Mouse (Mus musculus): ENCODE measurements around the gene Dmrtc2. TPM values are rescaled to one million over a fixed set of nuclear protein-coding genes. Genes with fewer than 3 reads are reported as not detected.
"Not testable (repeated sequence)": the region's sequence is repeated elsewhere in the genome, so short reads cannot be mapped to it uniquely, and the experiment has no call there.

The Dmrtc2 gene
- polyA plus RNA-seq, 1 experiment from 2014 or later: not detected

DNA sequence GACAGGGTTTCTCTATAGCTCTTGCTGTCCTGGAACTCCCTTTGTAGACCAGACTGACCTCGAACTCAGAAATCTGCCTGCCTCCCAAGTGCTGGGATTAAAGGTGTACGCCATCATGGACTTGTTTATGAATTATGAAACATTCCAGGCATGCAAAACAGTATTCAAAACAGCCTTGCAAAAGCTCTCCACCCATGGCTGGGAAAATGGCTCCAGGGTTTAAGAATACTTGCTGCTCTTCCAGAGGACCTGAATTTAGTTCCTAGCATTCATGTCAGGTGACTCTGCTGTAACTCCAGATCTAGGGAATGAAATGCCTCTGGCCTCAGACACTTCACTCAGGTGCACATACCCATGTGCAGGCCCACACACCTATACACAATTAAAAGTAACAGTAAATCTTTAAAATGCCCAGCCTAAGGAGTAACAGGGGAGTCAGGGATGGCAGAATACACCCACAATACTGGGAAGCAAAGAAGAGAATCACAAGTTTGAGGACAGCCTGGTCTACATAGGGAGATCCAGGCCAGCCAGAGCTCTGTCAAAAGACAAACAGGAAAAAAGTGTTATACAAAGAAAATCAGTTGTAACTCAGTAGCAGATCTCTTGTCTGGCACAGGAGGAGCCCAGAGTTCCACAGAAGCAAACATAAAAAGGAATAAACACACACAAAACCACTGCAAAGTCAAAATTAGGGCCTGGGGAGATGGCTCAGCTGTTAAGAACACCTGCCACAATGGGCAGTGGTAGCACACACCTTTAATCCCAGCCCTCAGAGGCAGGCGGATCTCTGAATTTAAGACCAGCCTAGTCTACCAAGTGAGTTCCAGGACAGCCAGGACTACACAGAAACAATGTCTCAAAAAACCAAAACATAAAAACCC is 21.6 kb downstream of the Dmrtc2 start:
- 66% methylated on average over 3 of the region's 3 CpGs for WGBS (ENCODE audit: insufficient replicate concordance)
- Histone ChIP-seq H3K9me3 (replicated peaks) (no peaks in the 10 kb centered on the region), H3K9ac (no peak overlapping the region), H3K27ac (peak overlapping the region; percentile 96), H3K4me3 (no peak overlapping the region), H3K27me3 (replicated peaks) (no peaks in the 10 kb centered on the region), H3K36me3 (peaks cover 49% of the 10 kb centered on the region), H3K4me1 (peaks cover 27% of the 10 kb centered on the region), H3K4me2 (no peak overlapping the region)
- ATAC-seq: no peak

DNA sequence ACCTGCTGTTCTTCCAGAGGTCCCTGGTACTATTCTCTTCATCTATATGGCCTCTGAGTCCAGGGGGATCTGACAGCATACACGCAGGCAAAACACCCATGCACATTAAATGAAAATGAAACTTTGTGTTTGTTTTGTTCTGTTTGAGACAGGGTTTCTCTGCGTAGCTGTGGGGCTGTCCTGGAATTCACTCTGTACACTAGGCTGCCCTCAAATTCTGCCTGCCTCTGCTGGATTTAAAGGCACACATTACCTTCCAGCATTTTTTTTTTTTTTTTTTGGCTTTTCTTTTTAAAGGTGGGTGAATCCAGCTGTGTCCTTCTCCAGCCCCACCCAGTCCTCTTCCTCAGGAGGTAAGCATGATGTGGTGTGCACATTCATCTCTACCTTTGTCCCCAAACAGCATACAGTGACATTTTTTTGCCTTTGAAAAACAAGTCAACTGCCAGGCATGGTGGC is 22.3 kb downstream of the Dmrtc2 start:
- Histone ChIP-seq H3K4me2 (no peak overlapping the region), H3K4me3 (no peak overlapping the region), H3K36me3 (peaks cover 43% of the 10 kb centered on the region), H3K4me1 (peaks cover 21% of the 10 kb centered on the region), H3K9me3 (replicated peaks) (no peaks in the 10 kb centered on the region), H3K27me3 (replicated peaks) (no peaks in the 10 kb centered on the region), H3K27ac (peak overlapping the region; percentile 96), H3K9ac (no peak overlapping the region)
- 61% methylated on average over 2 of the region's 2 CpGs for WGBS (ENCODE audit: insufficient replicate concordance)
- ATAC-seq: no peak

DNA sequence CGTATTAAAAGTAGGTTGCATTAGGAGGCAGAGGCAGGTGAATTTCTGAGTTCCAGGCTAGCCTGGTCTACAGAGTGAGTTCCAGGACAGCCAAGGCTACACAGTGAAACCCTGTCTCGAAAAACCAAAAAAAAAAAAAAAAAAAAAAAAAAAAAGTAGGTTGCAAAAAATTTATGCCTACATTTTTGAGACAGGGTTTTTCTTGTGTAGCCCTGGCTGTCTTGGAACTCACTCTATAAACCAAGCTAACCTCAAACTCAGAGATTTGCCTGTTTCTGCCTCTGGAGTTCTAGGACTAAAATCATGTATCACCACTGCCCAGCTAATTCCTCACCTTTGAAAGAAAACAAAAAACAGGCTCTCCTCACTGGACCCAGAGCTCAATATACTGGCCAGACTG is 25.9 kb downstream of the Dmrtc2 start:
- not testable (repeated sequence) for ATAC-seq

DNA sequence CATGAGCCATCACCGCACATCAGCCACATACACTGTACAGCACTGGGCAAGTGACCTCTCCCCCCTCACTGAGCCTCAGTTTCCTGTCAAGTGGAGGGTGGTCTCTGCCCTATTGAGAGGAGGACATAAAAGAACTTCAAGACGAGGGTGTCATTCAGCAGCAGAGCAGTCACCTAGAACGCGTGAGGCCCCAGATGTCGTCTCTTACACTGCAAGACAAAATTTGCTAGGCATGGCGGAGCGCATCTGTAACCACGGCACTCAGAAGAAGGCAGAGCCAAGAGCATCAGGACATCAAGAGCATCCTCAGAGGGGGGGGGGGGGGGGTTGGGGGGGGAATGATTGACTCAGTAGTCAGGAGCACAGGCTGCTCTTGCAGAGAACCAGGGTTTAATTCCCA is 26.4 kb downstream of the Dmrtc2 start:
- Histone ChIP-seq H3K36me3 (peaks cover 3% of the 10 kb centered on the region; the same call in 1 of the 2 replicates), H3K9ac (no peak overlapping the region), H3K27me3 (replicated peaks) (no peaks in the 10 kb centered on the region), H3K9me3 (replicated peaks) (no peaks in the 10 kb centered on the region), H3K4me3 (no peak overlapping the region), H3K4me2 (no peak overlapping the region), H3K4me1 (peaks cover 12% of the 10 kb centered on the region), H3K27ac (no peak overlapping the region)
- 70% methylated on average over 8 of the region's 8 CpGs for WGBS (ENCODE audit: insufficient replicate concordance)
- no peak for ATAC-seq

More for the DNA sequence above, 25.9 kb downstream of the Dmrtc2 start:
- not testable (repeated sequence) for H3K4me3 ChIP-seq; H3K36me3 ChIP-seq; H3K27me3 ChIP-seq (replicated peaks); H3K4me1 ChIP-seq; H3K9me3 ChIP-seq (replicated peaks); H3K27ac ChIP-seq; H3K4me2 ChIP-seq; H3K9ac ChIP-seq
- 73% methylated on average over 2 of the region's 2 CpGs for WGBS (ENCODE audit: insufficient replicate concordance)

- no peak within 1 kb of the TSS for H3K27ac ChIP-seq
- no peak within 1 kb of the TSS for H3K4me3 ChIP-seq
- H3K9ac ChIP-seq: no peak within 1 kb of the TSS
These were observed 27.4 kb downstream of the Dmrtc2 start, which contains the start of gene Cd79a for GRCm38 (mm10) chr7:24897224-24897623. Gene Cd79a (plus strand): TSS chr7:24897381.

GRCm38 (mm10) chr7:24897959-24898358 is 28.1 kb downstream of the Dmrtc2 start:
- no peaks in the 10 kb centered on the region for H3K36me3 ChIP-seq
- no peaks in the 10 kb centered on the region for H3K9me3 ChIP-seq (replicated peaks)
- peaks cover 27% of the 10 kb centered on the region for H3K4me1 ChIP-seq
- H3K9ac ChIP-seq: no peak overlapping the region
- no peak for ATAC-seq
- no peak overlapping the region for H3K4me2 ChIP-seq
- no peak overlapping the region for H3K4me3 ChIP-seq
- WGBS (ENCODE audit: insufficient replicate concordance): 59% methylated on average over 5 of the region's 5 CpGs
- no peaks in the 10 kb centered on the region for H3K27me3 ChIP-seq (replicated peaks)
- H3K27ac ChIP-seq: no peak overlapping the region

More at GRCm38 (mm10) chr7:24897224-24897623, 27.4 kb downstream of the Dmrtc2 start, which contains the start of gene Cd79a:
- H3K4me1 ChIP-seq: peaks cover 20% of the 10 kb centered on the region
- no peaks in the 10 kb centered on the region for H3K36me3 ChIP-seq
- no peak for ATAC-seq
- H3K4me2 ChIP-seq: no peak within 1 kb of the TSS
- H3K9me3 ChIP-seq (replicated peaks): no peaks in the 10 kb centered on the region
- 62% methylated on average over 12 of the region's 12 CpGs for WGBS (ENCODE audit: insufficient replicate concordance)
- no peaks in the 10 kb centered on the region for H3K27me3 ChIP-seq (replicated peaks)

GRCm38 (mm10) chr7:24901114-24901513 is 31.3 kb downstream of the Dmrtc2 start:
- ATAC-seq: no peak
- no peaks in the 10 kb centered on the region for H3K9me3 ChIP-seq (replicated peaks)
- H3K4me2 ChIP-seq: no peak overlapping the region
- H3K27ac ChIP-seq: peak overlapping the region; percentile 36
- no peaks in the 10 kb centered on the region for H3K27me3 ChIP-seq (replicated peaks)
- H3K4me1 ChIP-seq: peaks cover 51% of the 10 kb centered on the region
- H3K36me3 ChIP-seq: no peaks in the 10 kb centered on the region
- H3K4me3 ChIP-seq: no peak overlapping the region
- 40% methylated on average over 6 of the region's 6 CpGs for WGBS (ENCODE audit: insufficient replicate concordance)
- no peak overlapping the region for H3K9ac ChIP-seq

- peak overlapping the region; percentile 90 for H3K27ac ChIP-seq
- WGBS (ENCODE audit: insufficient replicate concordance): 7% methylated on average over 1 of the region's 1 CpGs
- ATAC-seq: no peak
- peak overlapping the region; percentile 91 for H3K4me2 ChIP-seq
- no peaks in the 10 kb centered on the region for H3K9me3 ChIP-seq (replicated peaks)
- H3K27me3 ChIP-seq (replicated peaks): no peaks in the 10 kb centered on the region
- peaks cover 58% of the 10 kb centered on the region for H3K4me1 ChIP-seq
- peak overlapping the region; percentile 76 for H3K4me3 ChIP-seq
- peak overlapping the region; percentile 75; the same call in 1 of the 2 replicates for H3K9ac ChIP-seq
- no peaks in the 10 kb centered on the region for H3K36me3 ChIP-seq
These were observed 32.0 kb downstream of the Dmrtc2 start for GRCm38 (mm10) chr7:24901842-24902241.

DNA sequence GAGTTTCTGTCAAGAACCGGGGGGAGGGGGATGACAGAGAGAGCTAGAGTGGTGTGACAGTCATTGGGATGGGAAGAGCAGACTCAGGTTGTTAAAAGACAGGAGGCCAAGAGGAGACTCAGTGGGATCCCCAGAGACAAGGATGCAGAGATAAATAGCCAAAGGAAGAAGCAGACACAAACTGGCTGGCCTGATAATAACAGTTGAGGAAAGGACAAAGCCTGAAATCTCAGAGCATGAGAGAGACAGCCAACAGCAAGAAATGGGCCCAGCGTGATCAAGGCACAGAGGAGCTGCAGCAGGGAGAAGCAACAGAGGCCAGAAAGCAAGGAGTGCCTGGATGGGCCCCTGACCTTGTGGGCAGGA is 32.4 kb downstream of the Dmrtc2 start:
- no peaks in the 10 kb centered on the region for H3K27me3 ChIP-seq (replicated peaks)
- peaks cover 61% of the 10 kb centered on the region for H3K4me1 ChIP-seq
- 13% methylated on average over 2 of the region's 2 CpGs for WGBS (ENCODE audit: insufficient replicate concordance)
- ATAC-seq: no peak
- H3K4me2 ChIP-seq: peak overlapping the region; percentile 91
- no peaks in the 10 kb centered on the region for H3K9me3 ChIP-seq (replicated peaks)
- peak overlapping the region; percentile 90 for H3K27ac ChIP-seq
- H3K36me3 ChIP-seq: no peaks in the 10 kb centered on the region
- H3K9ac ChIP-seq: peak overlapping the region; percentile 75
- peak overlapping the region; percentile 76 for H3K4me3 ChIP-seq

DNA sequence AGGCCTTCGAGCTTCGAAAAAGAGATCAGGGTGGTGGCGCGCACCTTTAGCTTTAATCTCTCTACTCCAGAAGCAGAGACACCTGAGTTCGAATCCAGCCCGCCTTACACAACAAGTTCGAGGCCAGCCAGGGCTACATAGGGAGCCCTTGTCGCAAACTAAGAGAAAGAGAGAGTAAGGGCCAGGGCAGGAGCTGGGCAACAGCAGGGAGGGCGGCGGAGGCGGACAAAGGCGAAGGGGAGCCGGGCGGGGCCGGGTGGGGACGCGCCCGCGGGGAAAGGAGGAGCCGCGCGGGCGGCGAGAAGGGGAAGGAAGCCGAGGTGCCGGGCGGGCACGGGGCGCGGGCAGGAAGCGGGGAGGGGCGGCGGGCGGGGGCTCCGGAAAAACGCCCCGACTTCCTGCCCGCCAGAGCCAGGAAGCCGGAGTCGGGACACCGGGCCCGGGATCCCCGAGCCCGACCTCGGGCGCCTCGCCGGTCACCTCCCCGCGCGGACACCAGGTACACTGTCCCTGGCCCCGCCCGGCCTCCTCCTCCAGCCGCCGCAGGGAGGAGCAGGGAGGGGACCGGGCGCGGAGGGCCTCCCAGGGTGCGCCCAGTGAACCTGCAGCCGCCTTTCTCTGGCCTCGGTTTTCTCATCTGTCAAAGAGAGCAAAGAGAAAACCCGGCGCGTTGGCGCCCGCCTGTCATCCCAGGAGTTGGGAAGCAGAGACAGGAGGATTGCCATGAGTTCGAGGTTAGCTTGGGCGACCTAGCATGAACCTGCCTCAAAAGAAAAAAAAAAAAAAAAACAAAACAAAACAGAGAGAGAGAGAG is 33.0 kb downstream of the Dmrtc2 start, which contains the start of gene Arhgef1:
Gene Arhgef1, plus strand, starts transcription at position 283 of the 814 bp plus-strand sequence.
- Histone ChIP-seq H3K27me3 (replicated peaks) (no peaks in the 10 kb centered on the region), H3K9me3 (replicated peaks) (no peaks in the 10 kb centered on the region), H3K27ac (peak within 1 kb of the TSS; percentile 90), H3K4me3 (peak within 1 kb of the TSS; percentile 76), H3K9ac (peak within 1 kb of the TSS; percentile 75), H3K4me2 (peak within 1 kb of the TSS; percentile 91), H3K4me1 (peaks cover 63% of the 10 kb centered on the region), H3K36me3 (peaks cover 5% of the 10 kb centered on the region)
- 2% methylated on average over 67 of the region's 68 CpGs for WGBS (ENCODE audit: insufficient replicate concordance)
- ATAC-seq: peak; percentile 70

GRCm38 (mm10) chr7:24903444-24903825 is 33.6 kb downstream of the Dmrtc2 start:
- H3K27ac ChIP-seq: peak overlapping the region; percentile 90
- no peaks in the 10 kb centered on the region for H3K27me3 ChIP-seq (replicated peaks)
- H3K36me3 ChIP-seq: peaks cover 11% of the 10 kb centered on the region
- H3K9me3 ChIP-seq (replicated peaks): no peaks in the 10 kb centered on the region
- peak overlapping the region; percentile 91 for H3K4me2 ChIP-seq
- H3K9ac ChIP-seq: peak overlapping the region; percentile 75
- H3K4me3 ChIP-seq: peak overlapping the region; percentile 76
- 12% methylated on average over 10 of the region's 10 CpGs for WGBS (ENCODE audit: insufficient replicate concordance)
- H3K4me1 ChIP-seq: peaks cover 64% of the 10 kb centered on the region
- no peak for ATAC-seq

DNA sequence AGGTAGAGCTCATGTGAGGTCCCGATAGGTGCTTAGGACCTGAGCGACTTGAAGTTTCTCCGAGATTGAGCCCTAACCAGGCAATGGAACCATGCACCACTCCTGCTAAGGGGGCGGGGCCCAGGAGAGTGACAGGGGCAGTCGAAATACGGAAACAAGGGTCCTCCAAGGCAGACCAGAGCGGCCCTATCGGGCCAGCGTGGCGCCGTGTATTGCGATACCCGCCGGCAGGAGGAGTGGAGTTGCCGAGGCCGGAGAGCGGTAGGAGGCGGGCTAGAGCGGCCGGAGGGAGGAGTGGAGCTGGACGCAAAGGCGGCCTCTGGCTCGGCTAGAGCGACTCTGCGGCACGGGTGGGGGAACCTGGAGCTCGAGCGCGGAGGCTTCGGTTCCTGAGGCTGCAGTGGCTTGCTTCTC is 34.2 kb downstream of the Dmrtc2 start:
- H3K9me3 ChIP-seq (replicated peaks): no peaks in the 10 kb centered on the region
- no peaks in the 10 kb centered on the region for H3K27me3 ChIP-seq (replicated peaks)
- H3K27ac ChIP-seq: peak overlapping the region; percentile 90
- H3K36me3 ChIP-seq: peaks cover 17% of the 10 kb centered on the region
- peak overlapping the region; percentile 76 for H3K4me3 ChIP-seq
- WGBS (ENCODE audit: insufficient replicate concordance): 1% methylated on average over 30 of the region's 30 CpGs
- H3K4me2 ChIP-seq: peak overlapping the region; percentile 91
- peak; percentile 94 for ATAC-seq
- H3K4me1 ChIP-seq: peaks cover 64% of the 10 kb centered on the region
- peak overlapping the region; percentile 87 for H3K9ac ChIP-seq

Measured in liver, embryonic 12.5 days (tissue).